Mouse (Mus musculus) testis, adult 2 months (tissue): Measurements from ENCODE around the gene Scn5a.

Source experiments
- CTCF ChIP-seq: fragments of 200-500 bp; IDR thresholded peaks from 2 replicates; pipeline ENCODE4 v1.5.1; 2012; ENCODE audit warnings: low read depth, mild to moderate bottlenecking, inconsistent platforms, low read length, moderate library complexity; ENCODE audit not compliant: control insufficient read depth, insufficient read depth, insufficient replicate concordance
- POLR2A ChIP-seq: fragments of 200-500 bp; IDR thresholded peaks from 2 replicates; pipeline ENCODE4 v1.6.1; 2012; ENCODE audit warnings: low read depth, mild to moderate bottlenecking, inconsistent platforms, low read length, moderate library complexity; ENCODE audit not compliant: control insufficient read depth

GRCm38 (mm10) chr9:119484420-119484819, 94.4 kb downstream of the Scn5a start:
- TF ChIP-seq CTCF (no peak), POLR2A (no peak)
